Mouse (Mus musculus) embryonic facial prominence, embryonic 12.5 days (tissue): ENCODE data around the gene Dapk3. TPM values are rescaled to one million over a fixed set of nuclear protein-coding genes. Genes with fewer than 3 reads are reported as not detected.
A peak's percentile ranks its signal among the peaks of the same experiment; 100 is the strongest.

ENCODE experiments used
- ATAC-seq: fragments of 200-750 bp; cut with Nextera tagmentation; 2 replicates; pipeline ENCODE4 v1.8.0; 2017; ENCODE audit not compliant: insufficient number of reproducible peaks, insufficient read depth, low FRiP score, low TSS enrichment
- H3K27ac ChIP-seq: fragments of 300-500 bp; sonication (generic); 2 replicates; pipeline ENCODE4 v1.5.1; 2016; ENCODE audit warnings: mild to moderate bottlenecking
- H3K27me3 ChIP-seq: fragments of 300-500 bp; sonication (generic); 2 replicates; pipeline ENCODE4 v1.6.1; 2016; ENCODE audit warnings: mild to moderate bottlenecking, moderate library complexity
- H3K36me3 ChIP-seq: fragments of 300-500 bp; sonication (generic); 2 replicates; pipeline ENCODE4 v1.6.1; 2016; ENCODE audit warnings: mild to moderate bottlenecking
- H3K4me1 ChIP-seq: fragments of 300-500 bp; sonication (generic); 2 replicates; pipeline ENCODE4 v1.6.1; 2016
- H3K4me2 ChIP-seq: fragments of 300-500 bp; sonication (generic); replicated peaks from 2 replicates; pipeline ENCODE4 v1.6.1; 2016; ENCODE audit warnings: mild to moderate bottlenecking, moderate library complexity
- H3K4me3 ChIP-seq: fragments of 300-500 bp; sonication (generic); 2 replicates; pipeline ENCODE4 v1.5.1; 2016; ENCODE audit warnings: mild to moderate bottlenecking
- H3K9ac ChIP-seq: fragments of 300-500 bp; sonication (generic); 2 replicates; pipeline ENCODE4 v1.6.1; 2016; ENCODE audit warnings: mild to moderate bottlenecking, moderate library complexity
- H3K9me3 ChIP-seq: fragments of 300-500 bp; sonication (generic); 2 replicates; pipeline ENCODE4 v1.6.1; 2016; ENCODE audit warnings: mild to moderate bottlenecking, moderate library complexity
- WGBS: fragments of 180-500 bp; shearing (Covaris S2); methylation state at CpG from one replicate; pipeline ENCODE4 v1.1.7; 2016; 5-methylcytosine and 5-hydroxymethylcytosine counted together
- polyA plus RNA-seq: library from polyadenylated mRNA; unstranded; fragments of >200 nt; fragmentation: Nextera tagmentation; extraction: Ambion mirVana; gene quantifications from 2 replicates; pipeline ENCODE4 v1.2.1, GENCODE M21; 2016

Gene Dapk3
- polyA plus RNA-seq, 1 experiment from 2014 or later: 79.5 TPM

DNA sequence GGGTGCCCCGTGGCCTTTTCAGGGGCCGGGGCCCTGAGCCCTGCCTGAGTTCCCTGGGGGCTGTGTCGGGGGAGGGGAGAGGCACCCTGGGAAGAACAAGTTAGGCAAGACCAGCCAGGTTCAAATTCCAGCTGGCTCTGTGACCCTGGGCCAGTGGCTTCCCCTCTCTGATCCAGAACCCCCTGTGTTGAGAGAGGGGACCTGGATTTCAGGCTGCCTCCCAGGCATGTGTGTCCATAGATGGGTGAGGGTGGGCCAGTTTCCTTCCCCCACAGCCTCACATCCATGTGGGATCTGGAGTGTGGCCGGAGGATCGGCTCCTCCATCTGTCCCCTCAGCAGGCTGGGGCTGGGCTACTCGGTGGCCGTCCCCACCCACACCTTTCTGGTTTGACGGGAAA, 42.8 kb upstream of the Dapk3 start:
- H3K36me3 ChIP-seq: peaks cover 22% of the 10 kb centered on the region
- ATAC-seq: no peak
- peak overlapping the region; percentile 64; the same call in 1 of the 2 replicates for H3K4me3 ChIP-seq
- no peaks in the 10 kb centered on the region for H3K9me3 ChIP-seq
- H3K4me2 ChIP-seq: peak overlapping the region; percentile 97
- WGBS: 51% methylated on average over 8 of the region's 8 CpGs
- peak overlapping the region; percentile 36; the same call in 1 of the 2 replicates for H3K27ac ChIP-seq
- H3K9ac ChIP-seq: peak overlapping the region; percentile 37; the same call in 1 of the 2 replicates
- H3K27me3 ChIP-seq: peaks cover 9% of the 10 kb centered on the region
- peaks cover 57% of the 10 kb centered on the region for H3K4me1 ChIP-seq

- Histone ChIP-seq H3K27ac (no peak overlapping the region), H3K27me3 (0 out of 2 replicates have a peak, but pooled peaks cover 2% of the 10 kb centered on the region), H3K9me3 (no peaks in the 10 kb centered on the region), H3K4me2 (peak overlapping the region; percentile 97), H3K36me3 (peaks cover 31% of the 10 kb centered on the region), H3K4me3 (0 out of 2 replicates have a peak overlapping the region, but pooled peaks have one; percentile 0), H3K9ac (peak overlapping the region; percentile 37; the same call in 1 of the 2 replicates), H3K4me1 (peaks cover 48% of the 10 kb centered on the region)
- ATAC-seq: no peak
- 64% methylated on average over 10 of the region's 10 CpGs for WGBS
These were observed 41.9 kb upstream of the Dapk3 start for GRCm38 (mm10) chr10:81140717-81141454.

- Histone ChIP-seq H3K9me3 (no peaks in the 10 kb centered on the region), H3K9ac (no peak overlapping the region), H3K27me3 (no peaks in the 10 kb centered on the region), H3K4me3 (no peak overlapping the region), H3K36me3 (peaks cover 39% of the 10 kb centered on the region), H3K4me1 (peaks cover 46% of the 10 kb centered on the region), H3K27ac (no peak overlapping the region), H3K4me2 (peak overlapping the region; percentile 97; the same call in 1 of the 2 replicates)
- no peak for ATAC-seq
- WGBS: 78% methylated on average over 7 of the region's 7 CpGs
These were observed 41.2 kb upstream of the Dapk3 start for GRCm38 (mm10) chr10:81141455-81142210.

GRCm38 (mm10) chr10:81142551-81142981, 40.2 kb upstream of the Dapk3 start:
- peaks cover 46% of the 10 kb centered on the region for H3K4me1 ChIP-seq
- H3K9ac ChIP-seq: no peak overlapping the region
- peaks cover 48% of the 10 kb centered on the region for H3K36me3 ChIP-seq
- H3K27me3 ChIP-seq: no peaks in the 10 kb centered on the region
- no peak for ATAC-seq
- no peak overlapping the region for H3K4me2 ChIP-seq
- H3K27ac ChIP-seq: peak overlapping the region; percentile 47; the same call in 1 of the 2 replicates
- no peak overlapping the region for H3K4me3 ChIP-seq
- WGBS: 76% methylated on average over 5 of the region's 5 CpGs
- no peaks in the 10 kb centered on the region for H3K9me3 ChIP-seq

GRCm38 (mm10) chr10:81143157-81143633, 39.6 kb upstream of the Dapk3 start:
- WGBS: 91% methylated on average over 7 of the region's 7 CpGs
- Histone ChIP-seq H3K9me3 (no peaks in the 10 kb centered on the region), H3K4me2 (no peak overlapping the region), H3K27ac (0 out of 2 replicates have a peak overlapping the region, but pooled peaks have one; percentile 47), H3K27me3 (no peaks in the 10 kb centered on the region), H3K36me3 (peaks cover 54% of the 10 kb centered on the region), H3K4me3 (no peak overlapping the region), H3K9ac (no peak overlapping the region), H3K4me1 (peaks cover 45% of the 10 kb centered on the region)
- ATAC-seq: no peak

DNA sequence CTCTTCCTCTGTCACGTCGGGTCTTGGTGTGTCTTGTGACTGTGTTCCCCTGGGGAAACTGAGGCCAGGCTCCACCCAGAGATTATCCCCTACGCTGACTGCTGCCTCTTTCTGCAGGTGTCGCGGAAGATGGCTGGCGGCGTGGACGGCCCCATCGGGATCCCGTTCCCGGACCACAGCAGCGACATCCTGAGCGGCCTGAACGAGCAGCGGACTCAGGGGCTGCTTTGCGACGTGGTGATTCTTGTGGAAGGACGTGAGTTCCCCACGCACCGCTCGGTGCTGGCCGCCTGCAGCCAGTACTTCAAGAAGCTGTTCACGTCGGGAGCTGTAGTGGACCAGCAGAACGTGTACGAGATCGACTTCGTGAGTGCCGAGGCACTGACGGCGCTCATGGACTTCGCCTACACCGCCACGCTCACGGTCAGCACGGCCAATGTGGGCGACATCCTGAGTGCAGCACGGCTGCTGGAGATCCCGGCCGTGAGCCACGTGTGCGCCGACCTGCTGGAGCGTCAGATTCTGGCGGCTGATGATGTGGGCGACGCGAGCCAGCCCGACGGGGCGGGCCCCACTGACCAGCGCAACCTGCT, 38.9 kb upstream of the Dapk3 start:
- Histone ChIP-seq H3K4me1 (peaks cover 37% of the 10 kb centered on the region), H3K4me2 (no peak overlapping the region), H3K36me3 (peaks cover 62% of the 10 kb centered on the region), H3K4me3 (no peak overlapping the region), H3K9ac (no peak overlapping the region), H3K27me3 (no peaks in the 10 kb centered on the region), H3K9me3 (no peaks in the 10 kb centered on the region), H3K27ac (no peak overlapping the region)
- ATAC-seq: no peak
- 97% methylated on average over 52 of the region's 52 CpGs for WGBS

DNA sequence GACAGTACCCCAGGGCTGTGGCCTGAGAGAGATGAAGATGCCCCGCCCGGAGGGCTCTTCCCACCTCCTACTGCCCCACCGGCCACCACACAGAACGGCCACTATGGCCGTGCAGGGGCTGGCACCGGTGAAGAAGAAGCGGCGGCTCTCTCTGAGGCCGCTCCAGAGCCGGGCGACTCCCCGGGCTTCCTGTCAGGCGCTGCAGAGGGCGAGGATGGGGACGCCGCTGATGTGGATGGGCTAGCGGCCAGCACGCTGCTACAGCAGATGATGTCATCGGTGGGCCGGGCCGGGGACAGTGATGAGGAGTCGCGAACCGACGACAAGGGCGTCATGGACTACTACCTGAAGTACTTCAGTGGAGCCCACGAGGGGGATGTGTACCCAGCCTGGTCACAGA, 38.1 kb upstream of the Dapk3 start:
- Histone ChIP-seq H3K27me3 (no peaks in the 10 kb centered on the region), H3K4me2 (no peak overlapping the region), H3K9me3 (no peaks in the 10 kb centered on the region), H3K4me1 (peaks cover 30% of the 10 kb centered on the region), H3K27ac (0 out of 2 replicates have a peak overlapping the region, but pooled peaks have one; percentile 7), H3K36me3 (peaks cover 69% of the 10 kb centered on the region), H3K9ac (no peak overlapping the region), H3K4me3 (no peak overlapping the region)
- WGBS: 93% methylated on average over 27 of the region's 27 CpGs
- no peak for ATAC-seq

DNA sequence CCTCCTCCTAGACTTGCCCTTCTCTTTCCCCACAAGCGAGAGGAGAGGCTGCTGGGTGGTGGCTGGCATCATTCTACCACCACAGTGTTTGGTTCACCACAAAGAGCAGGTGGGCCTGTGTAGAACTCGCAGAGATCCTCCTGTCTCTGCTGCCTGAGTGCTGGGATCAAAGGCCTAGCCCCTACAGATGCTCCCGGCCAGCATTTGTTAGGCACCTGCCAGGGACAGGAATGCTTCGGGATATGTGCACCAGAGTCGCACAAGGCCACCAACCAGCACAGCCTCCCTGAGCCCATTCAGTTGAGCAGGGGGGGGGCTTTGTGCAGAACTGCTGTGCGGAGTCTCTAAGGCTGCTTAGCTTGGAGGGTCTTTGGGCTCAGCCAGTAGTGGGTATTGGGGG, 37.5 kb upstream of the Dapk3 start:
- WGBS: 97% methylated on average over 6 of the region's 6 CpGs
- H3K36me3 ChIP-seq: peaks cover 75% of the 10 kb centered on the region
- H3K27me3 ChIP-seq: no peaks in the 10 kb centered on the region
- peaks cover 24% of the 10 kb centered on the region for H3K4me1 ChIP-seq
- H3K9me3 ChIP-seq: no peaks in the 10 kb centered on the region
- H3K9ac ChIP-seq: no peak overlapping the region
- no peak for ATAC-seq
- no peak overlapping the region for H3K4me3 ChIP-seq
- no peak overlapping the region for H3K27ac ChIP-seq
- no peak overlapping the region for H3K4me2 ChIP-seq

DNA sequence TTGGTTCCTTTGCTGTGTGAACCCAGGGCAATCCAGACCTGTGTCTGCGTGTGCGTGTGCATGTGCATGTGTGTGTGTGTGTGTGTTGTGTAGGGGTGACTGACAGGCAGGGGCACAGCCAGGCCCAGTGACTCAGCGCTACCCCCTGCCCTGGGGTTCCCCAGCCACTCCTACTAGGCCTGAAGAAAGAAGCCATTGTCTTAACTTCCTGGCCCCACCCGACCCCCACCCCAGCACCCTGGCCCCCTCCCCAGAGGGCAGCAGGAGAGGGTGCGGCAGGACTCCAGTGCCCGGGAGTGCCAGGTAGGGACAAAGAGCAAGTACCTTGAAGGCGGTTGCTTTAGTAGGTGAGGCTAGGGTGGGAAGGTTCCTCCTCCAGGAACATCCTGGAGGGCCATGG, 37.0 kb upstream of the Dapk3 start:
- H3K9ac ChIP-seq: no peak overlapping the region
- 92% methylated on average over 7 of the region's 7 CpGs for WGBS
- peaks cover 79% of the 10 kb centered on the region for H3K36me3 ChIP-seq
- H3K27me3 ChIP-seq: no peaks in the 10 kb centered on the region
- H3K4me3 ChIP-seq: no peak overlapping the region
- ATAC-seq: no peak
- H3K4me2 ChIP-seq: no peak overlapping the region
- no peak overlapping the region for H3K27ac ChIP-seq
- peaks cover 19% of the 10 kb centered on the region for H3K4me1 ChIP-seq
- H3K9me3 ChIP-seq: no peaks in the 10 kb centered on the region

DNA sequence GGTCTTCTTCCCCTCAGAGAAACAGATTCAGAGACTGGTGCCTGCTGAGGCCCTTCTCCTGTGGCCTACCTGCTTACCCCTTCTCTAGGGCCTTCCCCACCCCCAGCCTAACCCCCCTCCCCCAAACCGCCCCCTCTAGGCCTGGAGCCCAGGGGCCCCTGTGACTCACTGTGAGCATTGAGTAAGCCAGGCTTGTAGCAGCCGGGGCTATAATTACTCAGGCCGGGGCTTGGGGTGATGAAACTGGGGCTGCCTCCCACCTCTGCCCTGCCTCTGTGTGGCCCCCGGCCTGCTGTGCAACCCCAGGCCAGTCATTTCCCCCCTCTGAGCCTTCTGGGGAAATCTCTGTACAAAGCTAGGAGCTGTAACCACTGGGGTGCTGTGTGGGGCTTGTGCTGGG, 36.5 kb upstream of the Dapk3 start:
- Histone ChIP-seq H3K36me3 (peaks cover 79% of the 10 kb centered on the region), H3K27ac (no peak overlapping the region), H3K4me1 (peaks cover 15% of the 10 kb centered on the region; the same call in 1 of the 2 replicates), H3K9ac (no peak overlapping the region), H3K4me3 (no peak overlapping the region), H3K4me2 (no peak overlapping the region), H3K9me3 (no peaks in the 10 kb centered on the region), H3K27me3 (no peaks in the 10 kb centered on the region)
- 74% methylated on average over 4 of the region's 4 CpGs for WGBS
- no peak for ATAC-seq

GRCm38 (mm10) chr10:81151261-81151660, 31.5 kb upstream of the Dapk3 start:
- Histone ChIP-seq H3K36me3 (peaks cover 86% of the 10 kb centered on the region), H3K4me2 (no peak overlapping the region), H3K9ac (no peak overlapping the region), H3K4me1 (no peaks in the 10 kb centered on the region), H3K27me3 (no peaks in the 10 kb centered on the region), H3K9me3 (no peaks in the 10 kb centered on the region), H3K4me3 (no peak overlapping the region), H3K27ac (no peak overlapping the region)
- ATAC-seq: no peak
- 81% methylated on average over 6 of the region's 6 CpGs for WGBS
